In genomic region chr4:129032133-129032962, GRCm38 (mm10) we compare ENCODE assay signal across 8 mouse cellular contexts. TPM values are rescaled to one million over a fixed set of nuclear protein-coding genes. Genes with fewer than 3 reads are reported as not detected.
DNase-seq lines count a peak whose midpoint lies in the region; ATAC-seq and TF ChIP-seq lines count a peak whose summit lies in the region.

No protein-coding gene starts in this region.

- no peak for DNase-seq in heart, adult 8-10 months (ENCODE audit: low spot score)
- DNase-seq in CD4-positive, CD25-positive, alpha-beta regulatory T cell, adult 2 months (ENCODE audit: low read depth, low spot score), result peak; percentile 86
- no peak for DNase-seq in ovary, postnatal 10 days (ENCODE audit: low spot score)
- DNase-seq in gastrocnemius, postnatal 36 days, result no peak

- no peaks in the 10 kb centered on the region for H3K9me3 ChIP-seq in heart, embryonic 12.5 days (replicated peaks)
- H3K9me3 ChIP-seq in intestine, embryonic 15.5 days, result no peaks in the 10 kb centered on the region

- intact Hi-C loops in gastrocnemius, postnatal 36 days (cut with DNase I), result no loop called here

- no peaks in the 10 kb centered on the region for H3K36me3 ChIP-seq in heart, embryonic 12.5 days
- no peaks in the 10 kb centered on the region for H3K36me3 ChIP-seq in intestine, embryonic 15.5 days
- no peaks in the 10 kb centered on the region for H3K36me3 ChIP-seq in small intestine, adult 2 months (ENCODE audit: control insufficient read depth, insufficient read depth, low read length)

- H3K27ac ChIP-seq in heart, embryonic 12.5 days (ENCODE audit: poor library complexity, severe bottlenecking), result peak overlapping the region; percentile 46
- H3K27ac ChIP-seq in intestine, embryonic 15.5 days, result 0 out of 2 replicates have a peak overlapping the region, but pooled peaks have one; percentile 11
- peak overlapping the region; percentile 90 for H3K27ac ChIP-seq in small intestine, adult 2 months (ENCODE audit: insufficient read depth, low read depth, low read length)

- peaks cover 30% of the 10 kb centered on the region for H3K4me1 ChIP-seq in heart, embryonic 12.5 days (replicated peaks)
- H3K4me1 ChIP-seq in intestine, embryonic 15.5 days (replicated peaks), result peaks cover 24% of the 10 kb centered on the region
- H3K4me1 ChIP-seq in small intestine, adult 2 months (ENCODE audit: control insufficient read depth, insufficient read depth, insufficient read length, low read length), result peaks cover 23% of the 10 kb centered on the region; the same call in 1 of the 2 replicates

- 0 out of 2 replicates have a peak overlapping the region, but pooled peaks have one; percentile 55 for H3K4me2 ChIP-seq in heart, embryonic 12.5 days
- H3K4me2 ChIP-seq in intestine, embryonic 15.5 days (replicated peaks), result 0 out of 2 replicates have a peak overlapping the region, but pooled peaks have one; percentile 44

- TF ChIP-seq POLR2A in small intestine, adult 2 months (IDR thresholded peaks at IDR 0.05; ENCODE audit: low read depth, low read length), result no peak; the same call in 1 of the 2 replicates

- H3K27me3 ChIP-seq in heart, embryonic 12.5 days (replicated peaks), result 0 out of 2 replicates have a peak, but pooled peaks cover 5% of the 10 kb centered on the region
- no peaks in the 10 kb centered on the region for H3K27me3 ChIP-seq in intestine, embryonic 15.5 days (replicated peaks)
- H3K27me3 ChIP-seq in small intestine, adult 2 months (ENCODE audit: control insufficient read depth, insufficient read depth, low read length), result no peaks in the 10 kb centered on the region

- H3K4me3 ChIP-seq in heart, embryonic 12.5 days, result no peak overlapping the region
- no peak overlapping the region for H3K4me3 ChIP-seq in intestine, embryonic 15.5 days (replicated peaks)
- no peak overlapping the region for H3K4me3 ChIP-seq in small intestine, adult 2 months (ENCODE audit: low read depth, low read length)

- TF ChIP-seq CTCF in small intestine, adult 2 months (IDR thresholded peaks at IDR 0.05; ENCODE audit: extremely low read depth, insufficient read length, insufficient replicate concordance, low read depth, low read length), result no peak

- H3K9ac ChIP-seq in heart, embryonic 12.5 days, result peak overlapping the region; percentile 23; the same call in 1 of the 2 replicates
- no peak overlapping the region for H3K9ac ChIP-seq in intestine, embryonic 15.5 days

- ATAC-seq in heart, embryonic 12.5 days (ENCODE audit: insufficient number of reproducible peaks, low FRiP score), result no peak
- no peak for ATAC-seq in intestine, embryonic 15.5 days
- no peak for ATAC-seq in megakaryocyte-erythroid progenitor cell, adult 5-6 weeks (replicated peaks; ENCODE audit: low FRiP score, low TSS enrichment, poor library complexity, severe bottlenecking)

- 64% methylated on average over 11 of the region's 11 CpGs for WGBS in heart, embryonic 12.5 days
- WGBS in intestine, embryonic 15.5 days, result 66% methylated on average over 11 of the region's 11 CpGs
- 64% methylated on average over 11 of the region's 11 CpGs for WGBS in small intestine, adult 2 months

RNA-seq across cellular contexts. Expression of gene Rnf19b, which starts 25.7 kb away (rescaled TPM):
- 8.1 and 8.2 TPM in 2 replicates for polyA plus RNA-seq in heart, embryonic 12.5 days (2016; fragmentation: Nextera tagmentation; extraction: Ambion mirVana)
- 10 to 100 TPM; 26.0 to 30.0 (median 27.7) TPM for total RNA-seq in heart, adult 8-10 months (2022)
- 6.7 and 7.0 TPM in 2 replicates for polyA plus RNA-seq in intestine, embryonic 15.5 days (2015; fragmentation: Nextera tagmentation; extraction: Ambion mirVana)
- 99.3 and 218 TPM in 2 replicates for polyA plus RNA-seq in small intestine, adult 2 months (2012; rRNA removed)
- 10 to 100 TPM; 20.3 to 22.7 TPM for total RNA-seq in gastrocnemius, postnatal 36 days (2021)
- 12.1 and 15.0 TPM in 2 replicates for total RNA-seq in megakaryocyte-erythroid progenitor cell, adult 5-6 weeks (2014; fragmentation: Nextera tagmentation)
- 26.7 and 28.3 TPM in 2 replicates for total RNA-seq in megakaryocyte-erythroid progenitor cell, adult 5-6 weeks (2017)

RNA-seq across cellular contexts. Expression of gene Ak2, which starts 40.6 kb away (rescaled TPM):
- polyA plus RNA-seq in heart, embryonic 12.5 days (2016; fragmentation: Nextera tagmentation; extraction: Ambion mirVana), result 164 and 167 TPM in 2 replicates
- 10 to 100 TPM; 58.0 to 66.2 (median 62.3) TPM for total RNA-seq in heart, adult 8-10 months (2022)
- polyA plus RNA-seq in intestine, embryonic 15.5 days (2015; fragmentation: Nextera tagmentation; extraction: Ambion mirVana), result 297 and 298 TPM in 2 replicates
- polyA plus RNA-seq in small intestine, adult 2 months (2012; rRNA removed), result 42.5 and 79.2 TPM in 2 replicates
- total RNA-seq in gastrocnemius, postnatal 36 days (2021), result 10 to 100 TPM; 28.1 to 34.1 TPM
- total RNA-seq in megakaryocyte-erythroid progenitor cell, adult 5-6 weeks (2014; fragmentation: Nextera tagmentation), result 192 and 206 TPM in 2 replicates
- total RNA-seq in megakaryocyte-erythroid progenitor cell, adult 5-6 weeks (2017), result 179 and 181 TPM in 2 replicates

Comparison
In these comparisons a context has a peak if more than half of its experiments do, and no peak if none do; other contexts are left out.
1. H3K27ac ChIP-seq: peak in every context shown above with its lines; median percentile 90 in small intestine, adult 2 months; 46 in heart, embryonic 12.5 days; 11 in intestine, embryonic 15.5 days.